13 mouse cellular contexts compared by ENCODE assay signal in the genomic region with DNA sequence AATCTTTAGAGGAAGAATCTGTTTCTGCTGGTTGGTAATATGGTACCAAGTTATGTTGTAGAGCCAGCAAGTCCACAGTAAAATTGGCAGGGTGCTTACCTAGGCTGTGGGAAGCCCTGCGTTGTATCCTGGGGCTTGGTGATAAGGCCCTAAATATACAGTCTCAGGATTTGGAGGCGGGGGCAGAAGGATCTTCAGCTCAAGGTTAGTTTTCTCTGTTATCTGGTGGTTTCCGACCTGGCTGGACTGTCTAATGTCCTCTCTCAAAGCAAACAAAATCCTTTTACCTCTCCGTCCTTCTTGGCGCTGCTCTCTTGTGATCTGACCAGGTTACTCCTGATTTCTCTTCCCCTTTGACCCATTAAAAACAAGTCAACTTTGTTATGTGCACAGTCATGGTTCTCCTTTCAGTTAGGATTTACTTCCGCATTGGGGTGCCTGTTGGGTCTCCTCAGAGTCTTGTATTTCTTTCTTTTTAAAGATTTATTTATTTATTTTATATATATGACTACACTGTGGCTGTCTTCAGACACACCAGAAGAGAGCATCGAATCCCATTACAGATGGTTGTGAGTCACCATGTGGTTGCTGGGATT. TPM values are rescaled to one million over a fixed set of nuclear protein-coding genes. Genes with fewer than 3 reads are reported as not detected.
DNase-seq lines count a peak whose midpoint lies in the region; ATAC-seq and TF ChIP-seq lines count a peak whose summit lies in the region.
"Had no signal": no experiment of that assay in that cellular context is flagged by ENCODE, and none has a peak within 500 bp of the region (broad histone marks: within the 10 kb centered on the region; RNA-seq: fewer than 3 reads in every experiment).

No protein-coding gene starts in this region.

- ATAC-seq in neutrophil, adult 5-6 weeks (ENCODE audit: extremely low read depth, insufficient number of reproducible peaks, low FRiP score, poor library complexity, severe bottlenecking), result peak; percentile 28; the same call in 1 of the 2 replicates

- TF ChIP-seq POLR2A in lung, adult 2 months (IDR thresholded peaks at IDR 0.05; ENCODE audit: borderline replicate concordance, extremely low read depth, low read depth, low read length), result no peak
- no peak for TF ChIP-seq POLR2A in liver, adult 2 months (IDR thresholded peaks at IDR 0.05; ENCODE audit: extremely low read depth, insufficient read depth, low read length)

- intact Hi-C loops in left cerebral cortex, postnatal 25 days (cut with DNase I), result no loop called here

- DNase-seq in lung, adult 2 months, result no peak
- DNase-seq in lung, postnatal 10 days, result no peak
- peak; percentile 99 for DNase-seq in liver, adult 2 months (ENCODE audit: extremely low read depth, low read depth, low spot score)
- DNase-seq in right cerebral cortex, postnatal 4 days, result no peak
- no peak for DNase-seq in left cerebral cortex, postnatal 25 days (ENCODE audit: low spot score in 2 of 2)
- DNase-seq: gastrocnemius, postnatal 25 days; kidney, adult 2 months; midbrain, embryonic 14.5 days; right cerebral cortex, postnatal 14 days had no signal

- H3K27me3 ChIP-seq in liver, adult 2 months (ENCODE audit: control insufficient read depth, insufficient read depth, low read length), result no peaks in the 10 kb centered on the region

- 79% methylated on average over 7 of the region's 7 CpGs for WGBS in lung, adult 2 months
- 21% methylated on average over 7 of the region's 7 CpGs for WGBS in liver, adult 2 months

- peaks cover 14% of the 10 kb centered on the region; the same call in 1 of the 2 replicates for H3K79me2 ChIP-seq in liver, adult 2 months (ENCODE audit: control insufficient read depth, insufficient read depth, low read length)

- H3K9ac ChIP-seq in liver, adult 2 months (ENCODE audit: low read depth, low read length), result peak overlapping the region; percentile 20
- H3K9ac ChIP-seq: limb, embryonic 12.5 days; neural tube, embryonic 13.5 days had no signal

- peaks cover 13% of the 10 kb centered on the region for H3K36me3 ChIP-seq in liver, adult 2 months (ENCODE audit: control insufficient read depth, insufficient read depth, low read length)
- H3K36me3 ChIP-seq: limb, embryonic 12.5 days; neural tube, embryonic 13.5 days had no signal

- H3K4me3 ChIP-seq in lung, adult 2 months (replicated peaks; ENCODE audit: extremely low read depth, low read depth, low read length), result peak overlapping the region; percentile 9
- no peak overlapping the region for H3K4me3 ChIP-seq in brown adipose tissue, adult 24 weeks (ENCODE audit: insufficient read depth, low read depth, low read length)
- H3K4me3 ChIP-seq in liver, adult 2 months (ENCODE audit: insufficient read depth, low read depth, low read length), result peak overlapping the region; percentile 32
- H3K4me3 ChIP-seq: limb, embryonic 12.5 days; neural tube, embryonic 13.5 days had no signal

- H3K4me1 ChIP-seq in lung, adult 2 months (ENCODE audit: control insufficient read depth, insufficient read depth, low read length), result peaks cover 11% of the 10 kb centered on the region
- peaks cover 10% of the 10 kb centered on the region for H3K4me1 ChIP-seq in brown adipose tissue, adult 24 weeks (ENCODE audit: control insufficient read depth, insufficient read depth, insufficient read length, low read length)
- peaks cover 25% of the 10 kb centered on the region for H3K4me1 ChIP-seq in liver, adult 2 months (ENCODE audit: control insufficient read depth, insufficient read depth, low read length)

- H3K27ac ChIP-seq in brown adipose tissue, adult 24 weeks (replicated peaks; ENCODE audit: low read depth, low read length), result peak overlapping the region; percentile 56
- peak overlapping the region; percentile 96 for H3K27ac ChIP-seq in liver, adult 2 months (replicated peaks; ENCODE audit: insufficient read depth, low read depth, low read length)
- H3K27ac ChIP-seq: limb, embryonic 12.5 days; neural tube, embryonic 13.5 days had no signal

- TF ChIP-seq CTCF in lung, adult 2 months (IDR thresholded peaks at IDR 0.05; ENCODE audit: insufficient read depth, low read length), result no peak
- TF ChIP-seq CTCF in liver, adult 2 months (IDR thresholded peaks at IDR 0.05; ENCODE audit: low read depth, low read length), result no peak

RNA-seq across cellular contexts. Expression of a gene that starts 2.8 kb away (rescaled TPM):
- 91.8 and 94.8 TPM in 2 replicates for polyA plus RNA-seq in lung, adult 2 months (2012; rRNA removed)
- 82.8 and 109 TPM in 2 replicates for polyA plus RNA-seq in brown adipose tissue, adult 24 weeks (2012; ENCODE audit: insufficient read depth, insufficient read length, missing spikeins)
- 414 and 570 TPM in 2 replicates for total RNA-seq in liver, adult 2 months (2014; rRNA removed)
- 420 and 447 TPM in 2 replicates for polyA plus RNA-seq in liver, adult 2 months (2012; rRNA removed)
- total RNA-seq in neutrophil, adult 5-6 weeks (2017), result 78.8 and 92.3 TPM in 2 replicates
- total RNA-seq in left cerebral cortex, postnatal 25 days (2021), result 10 to 100 TPM; 27.1 to 28.5 TPM

RNA-seq across cellular contexts. Expression of a gene that starts 22.1 kb away (rescaled TPM):
- 8.7 and 10.7 TPM in 2 replicates for polyA plus RNA-seq in lung, adult 2 months (2012; rRNA removed)
- 1.3 and 3.3 TPM in 2 replicates for polyA plus RNA-seq in brown adipose tissue, adult 24 weeks (2012; ENCODE audit: insufficient read depth, insufficient read length, missing spikeins)
- 0.40 and 0.55 TPM in 2 replicates for total RNA-seq in liver, adult 2 months (2014; rRNA removed)
- polyA plus RNA-seq in liver, adult 2 months (2012; rRNA removed), result 0.36 and 0.64 TPM in 2 replicates
- total RNA-seq in neutrophil, adult 5-6 weeks (2017), result 27.7 and 29.8 TPM in 2 replicates
- not detected for total RNA-seq in left cerebral cortex, postnatal 25 days (2021)

RNA-seq across cellular contexts. Expression of a gene that starts 56.8 kb away (rescaled TPM):
- 33.9 and 40.9 TPM in 2 replicates for polyA plus RNA-seq in lung, adult 2 months (2012; rRNA removed)
- polyA plus RNA-seq in brown adipose tissue, adult 24 weeks (2012; ENCODE audit: insufficient read depth, insufficient read length, missing spikeins), result 4.8 and 8.8 TPM in 2 replicates
- 2.6 and 3.0 TPM in 2 replicates for total RNA-seq in liver, adult 2 months (2014; rRNA removed)
- polyA plus RNA-seq in liver, adult 2 months (2012; rRNA removed), result 2.8 and 3.3 TPM in 2 replicates
- total RNA-seq in neutrophil, adult 5-6 weeks (2017), result 371 and 393 TPM in 2 replicates
- total RNA-seq in left cerebral cortex, postnatal 25 days (2021), result 1 to 10 TPM; 4.9 to 6.0 TPM

Comparison
In these comparisons a context has a peak if more than half of its experiments do, and no peak if none do; other contexts are left out.
1. RNA of a gene that starts 22.1 kb away (total RNA-seq): 27.7 to 29.8 TPM in neutrophil, adult 5-6 weeks; 0.40 to 0.55 TPM in liver, adult 2 months and not detected in left cerebral cortex, postnatal 25 days; every median in the first group is over 10 times any median in the second.
2. RNA of a gene that starts 56.8 kb away (total RNA-seq): 371 to 393 TPM in neutrophil, adult 5-6 weeks; 4.9 to 6.0 TPM in left cerebral cortex, postnatal 25 days and 2.6 to 3.0 TPM in liver, adult 2 months; every median in the first group is over 10 times any median in the second.